Mouse (Mus musculus) cerebellum, adult 11 months (tissue): ENCODE results near the gene Mug2.
"Not testable (repeated sequence)": the region's sequence is repeated elsewhere in the genome, so short reads cannot be mapped to it uniquely, and the experiment has no call there.

Source experiments
- DNase-seq: peaks from one replicate; pipeline ENCODE4 v3.0.0; 2022

Mug2 gene

DNA sequence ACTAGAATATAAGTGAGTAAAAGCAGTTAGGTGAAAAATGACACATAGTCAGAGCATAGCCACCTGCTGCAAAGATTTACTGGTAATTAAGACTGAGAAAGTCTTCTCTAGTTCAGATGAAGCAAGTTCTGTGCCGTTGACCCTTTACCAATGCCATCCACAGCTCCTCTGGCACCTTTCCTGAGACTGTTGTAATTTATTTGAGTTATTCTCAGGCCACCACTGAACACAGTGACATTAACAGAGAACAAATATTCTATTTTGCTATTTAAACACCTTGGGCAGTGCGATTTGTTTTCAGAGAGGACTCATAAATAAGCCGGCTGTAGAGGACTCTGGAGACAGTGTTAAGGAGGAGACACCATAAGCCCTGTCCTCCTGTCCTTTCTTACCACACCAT, at the start of gene Mug2:
Mug2 (plus strand) TSS at position 301 of the 400 bp plus-strand sequence.
- not testable (repeated sequence) for DNase-seq

DNA sequence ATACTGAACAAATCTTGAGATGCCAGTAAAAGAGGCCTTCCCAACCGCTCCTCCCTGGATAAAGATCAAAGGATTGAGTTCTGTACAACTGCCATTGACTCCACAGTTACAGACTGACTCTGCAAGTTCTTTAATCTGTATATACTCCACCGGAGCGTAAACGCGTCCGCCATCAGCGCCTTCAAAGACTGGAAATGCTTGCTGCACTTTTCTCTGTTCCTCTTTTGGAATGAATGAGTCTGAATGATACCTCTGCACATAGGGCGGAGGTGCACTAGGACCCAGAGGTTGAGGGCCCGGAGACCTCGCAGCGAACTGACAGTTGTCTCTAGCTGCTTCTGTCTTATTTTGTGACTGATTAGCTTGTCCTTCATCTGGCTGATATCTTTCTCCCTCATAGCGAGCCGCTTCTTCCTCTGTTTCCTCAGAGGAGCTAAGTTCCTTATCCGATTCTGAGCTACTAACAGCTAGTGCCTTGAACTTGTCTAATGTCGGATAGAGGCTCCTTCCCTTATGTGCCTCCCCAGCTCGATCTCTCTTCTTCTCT, 48.7 kb upstream of the Mug2 start:
- not testable (repeated sequence) for DNase-seq

DNA sequence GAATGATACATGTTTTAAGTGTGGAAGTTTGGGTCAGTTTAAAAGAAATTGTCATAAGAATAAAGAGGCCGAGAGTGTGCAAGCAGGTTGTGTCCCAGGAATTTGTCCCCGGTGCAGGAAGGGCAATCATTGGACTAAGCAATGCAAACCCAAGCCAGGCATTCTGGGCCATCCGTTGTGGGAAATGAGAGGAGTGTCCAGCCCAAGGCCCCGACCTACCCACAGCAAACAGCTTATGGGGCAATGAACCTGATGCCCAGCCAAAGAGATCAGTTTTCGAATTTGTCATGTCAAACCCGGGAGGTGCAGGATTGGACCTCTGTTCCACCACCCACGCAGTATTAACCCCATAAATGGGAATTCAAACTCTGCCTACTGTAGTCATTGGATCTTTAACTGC, 30.9 kb upstream of the Mug2 start:
- no peak for DNase-seq

DNA sequence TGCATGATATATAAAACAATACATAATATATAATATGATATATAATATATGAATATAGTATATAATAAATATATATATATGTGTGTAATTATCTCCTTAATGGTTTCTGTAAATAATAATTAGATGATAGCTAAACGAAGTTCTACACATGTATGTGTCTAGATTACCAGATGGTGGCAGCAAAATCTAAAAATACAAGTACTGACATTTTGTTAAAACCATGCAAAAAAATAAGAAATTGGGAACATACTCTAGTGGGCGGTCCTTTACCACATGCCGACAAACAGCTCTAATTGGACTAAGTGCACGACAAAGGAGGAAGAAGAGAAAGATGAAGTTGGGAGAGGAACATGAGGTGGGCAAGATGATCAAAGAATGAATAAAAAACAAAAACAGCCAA, 94.3 kb downstream of the Mug2 start:
- no peak for DNase-seq

DNA sequence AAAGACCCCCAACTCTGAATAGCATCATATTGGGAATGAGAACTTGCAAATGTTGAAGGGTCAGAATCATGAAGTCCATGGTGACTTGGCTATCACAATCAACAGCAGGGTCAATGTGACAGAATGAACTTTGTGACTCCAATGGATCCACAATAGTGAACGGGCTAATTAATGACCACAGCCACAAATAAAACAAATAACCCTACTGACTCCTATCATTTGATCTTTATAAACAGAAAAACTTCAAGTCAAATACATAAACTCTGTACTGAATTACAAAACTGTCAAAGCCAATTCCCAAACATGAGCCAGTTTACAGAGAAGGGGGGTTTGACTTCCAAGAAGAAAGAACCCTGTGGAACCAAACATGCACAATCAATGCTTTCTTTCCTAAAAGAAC, 95.1 kb downstream of the Mug2 start:
- DNase-seq, result no peak

DNA sequence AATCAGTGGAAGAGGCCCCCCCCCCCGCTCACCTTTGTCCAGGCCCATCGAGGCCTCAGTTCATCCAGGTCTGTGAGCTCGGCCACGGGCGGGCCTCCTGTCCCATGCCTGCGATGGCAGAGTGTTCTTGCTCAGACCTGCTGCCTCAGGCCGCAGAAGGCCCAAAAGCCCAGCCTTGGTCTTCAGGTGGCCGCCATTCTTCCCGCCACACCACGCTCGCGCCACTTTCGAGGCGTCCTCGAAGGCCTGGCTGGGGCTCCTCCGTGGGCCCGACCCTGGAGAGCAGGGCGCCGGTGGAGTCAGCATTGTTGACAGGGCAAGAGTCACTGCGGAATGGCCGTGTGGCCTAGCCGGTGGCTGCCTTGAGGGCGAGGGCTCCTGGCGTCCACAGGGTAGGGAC, 110.4 kb downstream of the Mug2 start:
- no peak for DNase-seq

DNA sequence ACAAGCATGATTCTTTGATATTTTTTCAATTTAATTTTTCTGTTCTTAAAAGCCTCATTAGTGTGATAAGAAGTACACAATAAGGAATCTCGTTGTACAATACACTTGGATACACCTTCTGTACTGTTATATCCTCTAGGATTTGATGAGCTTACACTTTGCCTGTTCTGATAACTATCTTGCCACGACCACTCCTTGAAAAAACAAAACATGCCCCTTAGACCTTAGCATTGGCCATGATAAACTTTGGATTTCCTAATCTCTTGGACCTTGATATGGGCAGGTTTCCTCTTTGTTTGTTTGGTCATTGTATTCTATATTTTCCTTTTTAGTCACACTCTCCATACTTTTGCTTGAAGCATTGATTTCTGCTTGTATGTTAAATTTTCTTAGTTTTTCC, 123.0 kb downstream of the Mug2 start:
- DNase-seq, result no peak
